Mouse (Mus musculus) brain, embryonic 14.5 days (tissue): ENCODE results near the gene Ift122.

Experiments
- CTCF ChIP-seq: fragments of 200-500 bp; IDR thresholded peaks from 2 replicates; pipeline ENCODE4 v1.5.1; 2012; ENCODE audit warnings: inconsistent platforms, mild to moderate bottlenecking, moderate library complexity, borderline replicate concordance; ENCODE audit not compliant: insufficient read depth, insufficient read length; ENCODE audit errors: extremely low read depth
- POLR2A ChIP-seq: fragments of 200-500 bp; IDR thresholded peaks from 2 replicates; pipeline ENCODE4 v1.6.1; 2012; ENCODE audit warnings: mild to moderate bottlenecking, inconsistent platforms, borderline replicate concordance; ENCODE audit not compliant: poor library complexity, insufficient read depth, insufficient read length, severe bottlenecking; ENCODE audit errors: extremely low read depth

DNA sequence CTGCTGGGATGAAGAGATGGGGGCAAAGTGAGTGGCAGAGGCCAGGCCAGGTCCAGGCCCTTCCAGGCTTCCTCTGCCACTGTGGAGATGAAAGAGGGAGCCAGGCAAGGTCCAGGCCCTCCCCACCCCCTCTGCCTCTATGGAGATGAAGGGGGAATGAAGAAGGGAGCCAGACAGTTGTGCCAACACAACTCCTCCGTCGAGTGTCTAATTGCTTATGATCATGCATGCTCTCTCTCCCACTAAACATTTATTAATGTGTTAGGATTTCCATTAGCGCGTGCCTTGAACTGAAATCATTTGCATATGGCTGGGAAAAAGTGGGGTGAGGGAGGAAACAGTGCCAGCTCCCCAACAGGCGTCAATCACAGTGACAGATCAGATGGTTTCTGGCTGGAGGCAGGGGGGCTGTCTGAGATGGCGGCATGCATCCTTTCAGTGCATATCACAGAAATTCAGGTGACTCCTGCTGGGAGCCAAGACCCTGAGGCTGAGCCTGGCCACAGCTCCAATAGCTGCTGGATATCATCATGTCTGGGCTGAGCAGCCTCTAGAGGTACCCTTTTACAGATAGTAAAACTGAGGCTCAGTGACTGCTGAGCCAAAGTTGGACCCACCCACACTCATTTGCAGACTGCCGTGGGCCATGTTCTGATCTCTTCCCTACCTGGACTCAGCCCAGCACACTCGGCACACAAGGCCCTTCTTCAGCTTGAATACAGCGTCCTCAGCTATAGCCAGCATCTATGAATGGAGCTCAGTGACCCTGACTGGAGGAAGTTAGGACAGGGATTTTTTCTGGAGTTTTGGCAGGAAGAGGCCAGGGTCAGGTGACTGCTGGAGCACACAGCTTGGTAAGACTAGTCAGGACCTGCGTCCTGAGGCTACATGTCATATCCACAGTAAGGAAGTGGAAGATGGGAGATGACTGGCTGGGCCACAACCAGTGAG lies 74.3 kb downstream of the Ift122 start:
- TF ChIP-seq CTCF: no peak
- no peak for TF ChIP-seq POLR2A
